Mouse (Mus musculus): Measurements from ENCODE around the gene Vmn1r137.
"Not testable (repeated sequence)": the region's sequence is repeated elsewhere in the genome, so short reads cannot be mapped to it uniquely, and the experiment has no call there.

The Vmn1r137 gene

DNA sequence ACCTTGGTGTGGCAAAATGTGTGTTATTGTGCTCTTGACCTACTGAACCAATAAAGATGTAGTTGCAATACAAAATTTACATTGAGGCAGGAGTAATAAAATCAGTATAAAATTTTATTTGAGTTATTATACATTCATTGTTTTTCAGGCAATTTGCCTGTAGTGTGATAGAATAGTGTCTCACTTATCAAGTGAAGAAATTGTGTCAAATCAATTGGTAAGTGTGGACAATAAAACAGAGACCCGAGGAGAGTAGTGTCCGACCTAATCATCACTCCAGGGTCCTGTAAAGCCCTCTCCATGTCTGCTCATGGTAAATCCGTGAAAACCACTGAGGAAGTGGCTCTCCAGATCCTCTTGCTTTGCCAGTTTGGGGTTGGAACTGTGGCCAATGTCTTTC is at the start of gene Vmn1r137:
Gene Vmn1r137 (plus strand): TSS at position 301 of the 400 bp plus-strand sequence.
- not testable (repeated sequence) for DNase-seq (ENCODE audit: low read depth, low spot score)

DNA sequence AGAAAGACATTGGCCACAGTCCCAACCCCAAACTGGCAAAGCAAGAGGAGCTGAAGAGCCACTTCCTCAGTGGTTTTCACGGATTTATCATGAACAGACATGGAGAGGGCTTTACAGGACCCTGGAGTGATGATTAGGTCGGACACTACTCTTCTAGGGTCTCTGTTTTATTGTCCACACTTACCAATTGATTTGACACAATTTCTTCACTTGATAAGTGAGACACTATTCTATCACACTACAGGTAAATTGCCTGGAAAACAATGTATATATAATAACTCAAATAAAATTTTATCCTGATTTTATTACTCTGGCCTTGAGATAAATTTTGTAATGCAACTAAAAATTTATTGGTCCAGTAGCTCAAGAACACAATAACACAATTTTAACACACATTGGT is 34.4 kb downstream of the Vmn1r137 start, which contains the start of gene Vmn1r138:
Gene Vmn1r138 (minus strand): TSS at position 101 of the 400 bp plus-strand sequence.
- not testable (repeated sequence) for DNase-seq (ENCODE audit: low read depth, low spot score)
